Mouse (Mus musculus) gastrocnemius, adult 8-10 months (tissue): ENCODE measurements around the gene Lrrn4. TPM values are rescaled to one million over a fixed set of nuclear protein-coding genes. Genes with fewer than 3 reads are reported as not detected.

Experiments used
- DNase-seq, 2 experiments: peaks; one replicate each; pipeline ENCODE4 v3.0.0; 2022; ENCODE audit warnings: low spot score in 2 of 2
- total RNA-seq, 4 experiments: library from RNA; stranded (reverse); gene quantifications; 2 replicates each; pipeline ENCODE4 v1.2.4; 2022

The Lrrn4 gene
- total RNA-seq, 4 experiments from 2014 or later: not detected

GRCm38 (mm10) chr2:132871663-132872062 is 9.0 kb downstream of the Lrrn4 start:
- DNase-seq: no peak

DNA sequence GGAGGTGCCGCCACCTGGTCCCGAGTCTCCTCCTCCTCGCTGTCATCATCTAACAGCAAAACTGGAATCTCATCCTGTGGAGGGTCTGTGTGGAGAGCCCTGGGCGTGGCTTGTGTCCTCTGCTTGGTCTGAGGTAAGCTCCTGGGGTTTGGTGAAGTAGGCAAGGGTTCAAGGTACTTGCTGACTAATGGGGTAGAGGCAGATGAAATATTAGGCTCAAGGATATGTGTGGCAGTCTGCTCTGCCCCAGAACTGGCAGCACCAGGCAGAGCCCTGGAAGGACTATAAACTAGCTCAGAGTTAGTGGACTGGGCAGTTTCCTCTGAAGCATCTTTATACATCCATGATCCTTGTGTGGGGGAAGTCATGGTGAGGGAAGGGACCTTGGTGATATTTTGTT is 10.4 kb downstream of the Lrrn4 start:
- DNase-seq: no peak

GRCm38 (mm10) chr2:132869682-132870081 is 11.0 kb downstream of the Lrrn4 start:
- no peak for DNase-seq

DNA sequence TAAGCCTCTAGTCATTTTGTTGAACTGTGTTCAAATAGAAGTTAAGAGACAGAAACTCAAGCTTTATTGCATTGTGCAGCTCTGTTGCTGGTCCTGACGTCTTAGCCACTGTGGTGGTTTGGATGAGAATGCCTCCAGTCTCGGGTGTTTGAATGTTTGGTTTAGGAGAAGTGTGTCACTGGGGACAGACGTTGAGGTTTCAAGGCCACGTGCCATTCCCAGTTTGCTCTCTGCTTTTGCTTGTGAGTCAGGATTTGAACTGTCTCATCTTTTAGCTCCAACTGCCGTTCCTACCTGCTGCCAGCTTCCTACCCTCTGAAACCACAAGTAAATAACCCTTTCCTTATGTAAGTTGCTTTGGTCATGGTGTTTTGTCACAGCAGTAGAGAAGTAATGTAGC is 13.2 kb downstream of the Lrrn4 start:
- no peak for DNase-seq

- no peak for DNase-seq
These were observed 17.4 kb downstream of the Lrrn4 start for GRCm38 (mm10) chr2:132863325-132863724.

GRCm38 (mm10) chr2:132861456-132861855 is 19.2 kb downstream of the Lrrn4 start:
- no peak for DNase-seq

DNA sequence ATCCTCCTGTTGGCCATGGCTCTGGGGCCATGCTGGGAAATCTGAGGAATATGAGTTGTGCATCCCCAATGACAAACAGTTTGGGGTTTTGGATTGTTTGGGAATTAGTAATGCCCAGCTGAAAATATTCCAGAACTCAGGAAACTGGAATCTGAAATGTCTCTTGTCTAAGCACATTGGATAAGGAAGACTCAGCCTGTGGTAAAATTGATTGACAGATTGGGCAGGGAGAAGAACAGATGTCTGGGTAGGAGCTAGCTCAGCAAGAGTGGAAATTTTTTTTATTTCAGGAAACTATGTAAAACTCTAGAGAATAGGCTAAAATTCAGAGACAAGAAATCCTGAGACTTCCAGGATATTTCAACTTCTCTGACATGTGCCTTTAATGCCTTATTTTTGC is 20.3 kb downstream of the Lrrn4 start:
- DNase-seq: no peak

GRCm38 (mm10) chr2:132856333-132856732 is 24.4 kb downstream of the Lrrn4 start:
- no peak for DNase-seq

DNA sequence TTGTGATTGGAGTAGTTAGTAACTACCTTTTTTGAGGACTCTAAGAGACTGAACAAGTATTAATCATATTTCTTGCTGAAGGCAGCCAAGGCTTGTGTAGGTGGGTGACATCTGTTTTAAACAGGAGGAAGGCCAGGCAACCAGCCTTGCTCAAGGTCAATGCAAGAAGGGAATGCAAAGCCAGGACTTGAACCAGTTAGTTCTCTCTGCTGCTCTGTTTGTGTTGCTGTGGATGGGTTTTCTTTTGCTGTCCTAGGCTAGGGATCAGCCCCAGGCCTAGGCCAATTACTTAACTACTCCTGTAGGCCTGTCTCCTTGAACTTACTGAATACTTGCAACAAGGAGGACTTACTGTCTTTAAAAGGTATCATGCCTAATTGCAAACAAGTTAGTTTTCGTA is 27.6 kb downstream of the Lrrn4 start:
- no peak for DNase-seq

DNA sequence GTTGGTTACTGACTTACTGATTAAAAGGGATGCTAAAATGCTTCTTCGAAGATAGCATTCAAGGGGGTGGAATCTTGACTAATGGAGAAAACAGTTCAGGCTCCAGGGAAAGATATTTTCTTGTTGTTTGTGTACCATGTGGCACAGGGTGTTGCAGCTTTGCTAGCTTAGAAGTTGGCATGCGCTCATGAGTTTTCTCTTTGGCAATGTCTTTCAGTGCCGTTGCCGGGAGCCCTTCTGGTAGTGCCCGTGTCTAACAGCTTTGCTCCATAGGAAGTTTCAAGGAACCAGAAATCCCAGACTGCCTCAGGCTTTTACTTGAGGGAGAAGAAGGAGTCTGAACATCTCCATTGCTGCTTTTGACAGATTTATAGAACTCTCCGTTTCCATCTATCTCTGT is 31.6 kb downstream of the Lrrn4 start:
- DNase-seq: no peak

DNA sequence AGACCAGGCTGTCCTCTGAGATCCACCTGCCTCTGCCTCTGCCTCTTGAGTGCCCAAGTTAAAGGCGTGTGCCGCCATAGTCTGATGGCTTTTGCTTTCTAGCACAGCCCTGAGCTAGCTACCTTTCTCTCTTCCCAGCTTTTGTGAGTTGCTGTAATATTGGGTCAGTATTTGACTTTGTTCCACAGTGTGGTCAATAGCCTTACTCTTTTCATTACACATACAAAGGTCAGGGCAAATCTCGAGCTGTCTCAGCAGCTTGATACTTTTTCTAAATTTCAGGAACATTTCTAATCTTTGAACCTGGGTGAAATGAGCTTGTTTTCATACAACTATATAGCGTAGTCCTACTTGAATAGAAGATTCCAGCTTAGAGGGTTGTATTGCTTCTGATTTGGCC is 32.3 kb downstream of the Lrrn4 start:
- DNase-seq: no peak

DNA sequence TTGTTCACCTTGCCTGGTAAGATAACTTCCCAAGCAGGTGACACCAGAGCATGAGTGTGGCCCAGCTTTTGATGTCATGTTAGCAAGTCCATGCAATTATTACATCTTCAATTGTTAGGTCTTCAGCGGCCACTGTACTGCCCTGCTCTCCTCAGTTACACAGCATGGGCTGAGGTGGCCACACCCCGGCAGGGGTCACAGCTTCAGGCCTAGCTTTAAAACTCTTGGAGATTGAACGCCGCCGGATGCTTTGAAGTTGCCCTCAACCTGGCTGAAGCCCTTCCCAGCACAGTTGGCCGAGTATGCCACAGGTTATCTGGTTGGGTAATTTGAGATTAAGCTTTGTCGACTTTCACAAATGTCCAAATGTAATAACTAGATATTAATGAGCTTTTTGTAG is 33.1 kb downstream of the Lrrn4 start:
- no peak for DNase-seq

GRCm38 (mm10) chr2:132846407-132847358 is 34.0 kb downstream of the Lrrn4 start, which contains the start of gene Crls1:
TSS of gene Crls1 (plus strand) at chr2:132846666.
- DNase-seq: peak; percentile 87 to 88

DNA sequence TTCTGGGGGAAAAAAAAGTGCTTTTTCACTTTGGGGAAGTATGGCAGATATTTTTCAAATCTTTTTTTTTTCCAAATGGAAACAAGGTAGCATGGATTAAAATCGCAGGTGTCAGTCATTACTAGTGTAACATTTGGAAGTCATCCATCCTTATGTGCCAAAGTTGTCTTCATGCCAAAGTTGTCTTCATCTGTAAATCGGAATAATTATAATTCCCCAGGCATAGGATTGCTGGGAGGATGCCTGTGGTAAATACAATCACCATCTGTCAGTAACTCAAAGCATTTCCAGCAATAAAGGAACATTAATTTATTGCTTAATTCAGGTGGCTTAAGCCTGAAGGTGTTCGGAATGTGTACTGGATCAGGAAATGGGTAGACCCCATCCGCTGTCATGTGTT is 39.6 kb downstream of the Lrrn4 start:
- DNase-seq: no peak

Other genes starting within 250 kb of the Lrrn4 start
- 1 to 10 TPM; 5.6 to 9.8 (median 7.0) TPM for gene Shld1, start 194.0 kb downstream of the Lrrn4 start, total RNA-seq
- gene Chgb, start 99.6 kb downstream of the Lrrn4 start, total RNA-seq: under 1 TPM in 3 of 4 experiments, not detected in 1; 0.20 to 0.44 (median 0.27) TPM
- 1 to 10 TPM; 5.4 to 9.2 (median 6.7) TPM for gene Trmt6, start 64.8 kb downstream of the Lrrn4 start, total RNA-seq
- 1 to 10 TPM; 1.4 to 1.8 (median 1.7) TPM for gene Mcm8, start 64.8 kb downstream of the Lrrn4 start, total RNA-seq
- 10 to 100 TPM; 13.1 to 16.0 (median 14.2) TPM for gene Crls1, start 34.2 kb downstream of the Lrrn4 start, total RNA-seq
- under 1 TPM in 1 of 4 experiments, not detected in 3; 0.05 TPM for gene Fermt1, start 65.0 kb upstream of the Lrrn4 start, total RNA-seq